Mouse (Mus musculus): ENCODE data around the gene Gsap. TPM values are rescaled to one million over a fixed set of nuclear protein-coding genes. Genes with fewer than 3 reads are reported as not detected.
"Not testable (repeated sequence)": the region's sequence is repeated elsewhere in the genome, so short reads cannot be mapped to it uniquely, and the experiment has no call there.

Gsap gene
- polyA plus RNA-seq (2012; rRNA removed): 3.9 and 4.5 TPM in 2 replicates

DNA sequence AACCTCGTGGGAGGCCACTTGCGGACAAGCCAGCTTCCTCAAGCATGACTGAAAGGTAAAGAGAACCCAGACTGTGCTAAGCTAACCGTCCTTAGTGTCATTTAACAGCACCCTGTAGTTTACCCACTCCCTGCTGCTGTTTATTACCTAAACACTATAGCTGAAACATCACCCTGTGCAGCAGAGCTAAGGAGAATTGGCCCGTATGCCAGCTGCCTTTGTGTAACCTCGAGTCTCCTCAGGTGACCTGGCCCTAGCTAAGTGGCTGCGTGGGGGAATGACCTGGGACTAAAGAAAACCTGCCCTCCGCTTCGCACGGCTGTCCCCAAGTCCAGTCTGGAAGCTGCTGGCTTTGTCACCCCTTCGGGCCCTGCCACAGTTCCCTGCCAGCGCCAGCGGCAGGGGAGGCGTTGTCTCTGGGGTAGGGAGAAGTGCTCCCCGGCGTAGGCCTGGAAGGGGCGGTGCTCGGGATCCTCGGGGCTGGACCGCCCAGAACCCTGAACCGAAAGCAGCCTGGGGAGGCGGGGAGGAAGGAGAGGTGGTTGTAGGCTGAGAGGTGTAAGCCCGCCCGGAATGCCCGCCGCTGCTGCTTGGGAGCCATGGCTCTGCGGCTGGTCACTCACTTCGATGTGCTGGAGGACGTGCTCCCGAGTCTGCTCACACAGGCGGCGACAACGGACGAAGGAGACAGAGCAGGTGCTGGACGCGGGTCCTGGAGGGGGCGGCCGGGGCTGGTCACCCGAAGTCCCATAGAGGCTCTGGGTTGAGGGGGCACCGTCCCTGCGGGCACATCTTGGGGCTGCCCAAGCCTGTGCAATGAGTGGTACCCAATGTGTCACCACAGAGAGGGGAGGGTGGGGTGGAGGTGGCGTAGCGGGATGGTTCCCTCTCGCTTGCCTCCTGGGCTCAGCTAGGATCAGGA, at the start of gene Gsap:
TSS of gene Gsap (plus strand) at position 492 of the 922 bp plus-strand sequence.
- H3K27ac ChIP-seq (ENCODE audit: control insufficient read depth, insufficient read depth, low read depth, low read length): no peak within 1 kb of the TSS
- H3K36me3 ChIP-seq (ENCODE audit: control insufficient read depth, insufficient read depth, low read length): no peaks in the 10 kb centered on the region
- H3K4me3 ChIP-seq (ENCODE audit: control insufficient read depth, low read depth, low read length): peak within 1 kb of the TSS; percentile 72
- H3K4me1 ChIP-seq (ENCODE audit: control insufficient read depth, insufficient read depth, low read length): peaks cover 6% of the 10 kb centered on the region
- no peaks in the 10 kb centered on the region for H3K27me3 ChIP-seq (ENCODE audit: control insufficient read depth, insufficient read depth, low read length)
- no peak for TF ChIP-seq POLR2A (IDR thresholded peaks at IDR 0.05; ENCODE audit: control insufficient read depth, low read depth, low read length)
- TF ChIP-seq CTCF (IDR thresholded peaks at IDR 0.05; ENCODE audit: control insufficient read depth, insufficient read depth, insufficient replicate concordance, low read depth, low read length): no peak

- H3K27ac ChIP-seq (ENCODE audit: control insufficient read depth, insufficient read depth, low read depth, low read length): no peak overlapping the region
- no peaks in the 10 kb centered on the region for H3K27me3 ChIP-seq (ENCODE audit: control insufficient read depth, insufficient read depth, low read length)
- H3K4me1 ChIP-seq (ENCODE audit: control insufficient read depth, insufficient read depth, low read length): no peaks in the 10 kb centered on the region
- no peaks in the 10 kb centered on the region for H3K36me3 ChIP-seq (ENCODE audit: control insufficient read depth, insufficient read depth, low read length)
- TF ChIP-seq POLR2A (IDR thresholded peaks at IDR 0.05; ENCODE audit: control insufficient read depth, low read depth, low read length): no peak
- no peak for TF ChIP-seq CTCF (IDR thresholded peaks at IDR 0.05; ENCODE audit: control insufficient read depth, insufficient read depth, insufficient replicate concordance, low read depth, low read length)
- no peak overlapping the region for H3K4me3 ChIP-seq (ENCODE audit: control insufficient read depth, low read depth, low read length)
These were observed 49.5 kb upstream of the Gsap start for GRCm38 (mm10) chr5:21136575-21136974.

- Histone ChIP-seq H3K4me1 (ENCODE audit: control insufficient read depth, insufficient read depth, low read length) (no peaks in the 10 kb centered on the region), H3K27me3 (ENCODE audit: control insufficient read depth, insufficient read depth, low read length) (no peaks in the 10 kb centered on the region), H3K27ac (ENCODE audit: control insufficient read depth, insufficient read depth, low read depth, low read length) (no peak overlapping the region), H3K36me3 (ENCODE audit: control insufficient read depth, insufficient read depth, low read length) (no peaks in the 10 kb centered on the region), H3K4me3 (ENCODE audit: control insufficient read depth, low read depth, low read length) (no peak overlapping the region)
- TF ChIP-seq CTCF (IDR thresholded peaks at IDR 0.05; ENCODE audit: control insufficient read depth, insufficient read depth, insufficient replicate concordance, low read depth, low read length) (no peak), POLR2A (IDR thresholded peaks at IDR 0.05; ENCODE audit: control insufficient read depth, low read depth, low read length) (no peak)
These were observed 46.5 kb upstream of the Gsap start for GRCm38 (mm10) chr5:21139505-21139904.

- H3K4me3 ChIP-seq (ENCODE audit: control insufficient read depth, low read depth, low read length); H3K36me3 ChIP-seq (ENCODE audit: control insufficient read depth, insufficient read depth, low read length); H3K27ac ChIP-seq (ENCODE audit: control insufficient read depth, insufficient read depth, low read depth, low read length); H3K4me1 ChIP-seq (ENCODE audit: control insufficient read depth, insufficient read depth, low read length); H3K27me3 ChIP-seq (ENCODE audit: control insufficient read depth, insufficient read depth, low read length): not testable (repeated sequence)
- TF ChIP-seq CTCF (IDR thresholded peaks at IDR 0.05; ENCODE audit: control insufficient read depth, insufficient read depth, insufficient replicate concordance, low read depth, low read length): peak; percentile 7; the same call in 1 of the 2 replicates
These were observed 44.9 kb upstream of the Gsap start for GRCm38 (mm10) chr5:21141133-21141551.

DNA sequence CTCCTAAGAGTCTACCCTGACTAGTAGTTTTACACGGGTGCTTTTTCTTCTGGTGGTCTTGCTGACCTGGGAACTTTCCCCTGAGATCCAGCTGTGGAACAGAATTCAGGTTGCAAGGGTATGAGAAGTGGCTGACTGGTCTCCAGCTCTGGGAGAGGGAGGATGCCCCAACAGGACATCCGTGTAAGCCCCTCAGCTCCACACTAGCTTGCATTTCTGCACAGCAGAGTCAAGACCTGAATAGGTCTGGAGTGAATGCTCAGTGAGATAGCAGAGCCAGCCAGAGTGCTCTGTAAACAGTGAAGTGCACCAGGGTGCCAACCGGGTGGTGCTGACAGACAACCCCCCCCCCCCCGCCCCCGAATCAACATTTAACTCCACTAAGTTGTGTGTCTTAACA, 44.4 kb upstream of the Gsap start:
- Histone ChIP-seq H3K27ac (ENCODE audit: control insufficient read depth, insufficient read depth, low read depth, low read length) (no peak overlapping the region), H3K4me3 (ENCODE audit: control insufficient read depth, low read depth, low read length) (no peak overlapping the region), H3K27me3 (ENCODE audit: control insufficient read depth, insufficient read depth, low read length) (no peaks in the 10 kb centered on the region), H3K4me1 (ENCODE audit: control insufficient read depth, insufficient read depth, low read length) (no peaks in the 10 kb centered on the region), H3K36me3 (ENCODE audit: control insufficient read depth, insufficient read depth, low read length) (no peaks in the 10 kb centered on the region)
- TF ChIP-seq CTCF (IDR thresholded peaks at IDR 0.05; ENCODE audit: control insufficient read depth, insufficient read depth, insufficient replicate concordance, low read depth, low read length): no peak
- no peak for TF ChIP-seq POLR2A (IDR thresholded peaks at IDR 0.05; ENCODE audit: control insufficient read depth, low read depth, low read length)

GRCm38 (mm10) chr5:21143032-21143431, 43.0 kb upstream of the Gsap start:
- Histone ChIP-seq H3K27ac (ENCODE audit: control insufficient read depth, insufficient read depth, low read depth, low read length) (no peak overlapping the region), H3K36me3 (ENCODE audit: control insufficient read depth, insufficient read depth, low read length) (no peaks in the 10 kb centered on the region), H3K27me3 (ENCODE audit: control insufficient read depth, insufficient read depth, low read length) (no peaks in the 10 kb centered on the region), H3K4me3 (ENCODE audit: control insufficient read depth, low read depth, low read length) (no peak overlapping the region), H3K4me1 (ENCODE audit: control insufficient read depth, insufficient read depth, low read length) (no peaks in the 10 kb centered on the region)
- TF ChIP-seq POLR2A (IDR thresholded peaks at IDR 0.05; ENCODE audit: control insufficient read depth, low read depth, low read length) (no peak), CTCF (IDR thresholded peaks at IDR 0.05; ENCODE audit: control insufficient read depth, insufficient read depth, insufficient replicate concordance, low read depth, low read length) (no peak)

DNA sequence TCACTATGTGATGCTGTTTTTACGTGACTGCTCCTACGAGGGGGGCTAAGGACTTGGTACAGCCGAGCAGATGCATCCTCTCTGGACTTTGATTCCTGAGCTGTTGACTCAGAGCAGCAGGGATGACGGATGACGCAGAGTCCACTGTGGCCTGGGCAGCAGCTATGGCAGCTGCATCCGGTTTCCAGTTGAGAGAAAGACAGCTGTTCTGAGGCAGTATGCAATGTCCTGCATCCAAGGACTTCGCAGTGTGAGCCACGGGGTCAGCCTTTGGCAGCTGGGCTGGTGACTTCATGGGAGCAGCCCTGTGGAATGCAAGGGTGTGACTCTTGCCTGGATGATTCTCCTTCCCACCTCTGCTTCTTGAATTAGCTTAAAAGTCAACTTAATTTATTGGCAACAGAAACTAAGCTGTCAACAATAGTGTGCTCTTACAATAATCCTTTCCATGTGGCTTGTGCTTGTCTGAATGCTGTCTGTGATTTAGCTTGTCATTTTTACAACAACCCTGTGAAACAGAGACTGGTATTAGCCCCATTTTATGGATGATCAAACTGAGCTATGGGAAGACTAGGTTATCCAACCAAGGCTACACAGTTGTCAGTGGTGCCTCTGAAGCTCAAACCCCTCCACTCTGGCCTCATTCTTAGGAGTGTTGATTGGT, 41.4 kb upstream of the Gsap start:
- Histone ChIP-seq H3K27ac (ENCODE audit: control insufficient read depth, insufficient read depth, low read depth, low read length) (no peak overlapping the region), H3K4me1 (ENCODE audit: control insufficient read depth, insufficient read depth, low read length) (no peaks in the 10 kb centered on the region), H3K27me3 (ENCODE audit: control insufficient read depth, insufficient read depth, low read length) (no peaks in the 10 kb centered on the region), H3K36me3 (ENCODE audit: control insufficient read depth, insufficient read depth, low read length) (no peaks in the 10 kb centered on the region), H3K4me3 (ENCODE audit: control insufficient read depth, low read depth, low read length) (no peak overlapping the region)
- no peak for TF ChIP-seq CTCF (IDR thresholded peaks at IDR 0.05; ENCODE audit: control insufficient read depth, insufficient read depth, insufficient replicate concordance, low read depth, low read length)
- no peak for TF ChIP-seq POLR2A (IDR thresholded peaks at IDR 0.05; ENCODE audit: control insufficient read depth, low read depth, low read length)

Data from testis, adult 2 months (tissue).